Mouse (Mus musculus): Measurements from ENCODE around the gene Eif3k. TPM values are rescaled to one million over a fixed set of nuclear protein-coding genes. Genes with fewer than 3 reads are reported as not detected.

The Eif3k gene
- total and polyA plus RNA-seq, 3 experiments, result 156 to 221 (median 177) TPM

GRCm38 (mm10) chr7:28938654-28939053 lies 43.0 kb downstream of the Eif3k start:
- H3K79me2 ChIP-seq (replicated peaks; ENCODE audit: control insufficient read depth, insufficient read depth, low read length), result peaks cover 11% of the 10 kb centered on the region
- WGBS, result 41% methylated on average over 4 of the region's 4 CpGs
- peaks cover 52% of the 10 kb centered on the region for H3K36me3 ChIP-seq (ENCODE audit: control insufficient read depth, insufficient read depth, low read length)
- H3K9ac ChIP-seq (ENCODE audit: low read depth, low read length), result peak overlapping the region; percentile 28; the same call in 1 of the 2 replicates
- intact Hi-C loops (cut with DNase I), result loop anchor here (5.0 kb wide), 1 partner anchor 34 kb away; no protein-coding TSS in a partner anchor
- H3K27me3 ChIP-seq (ENCODE audit: control insufficient read depth, insufficient read depth, low read length), result no peaks in the 10 kb centered on the region
- peak overlapping the region; percentile 82 for H3K27ac ChIP-seq
- TF ChIP-seq POLR2A (IDR thresholded peaks at IDR 0.05; ENCODE audit: insufficient read depth, low read depth, low read length) (no peak), CTCF (IDR thresholded peaks at IDR 0.05) (peak; percentile 65), EP300 (IDR thresholded peaks at IDR 0.05; ENCODE audit: insufficient read depth, low read depth, low read length) (peak; percentile 46; the same call in 1 of the 2 replicates)
- H3K4me3 ChIP-seq, result no peak overlapping the region
- peaks cover 56% of the 10 kb centered on the region for H3K4me1 ChIP-seq (ENCODE audit: control insufficient read depth, insufficient read depth, low read length)
- DNase-seq, result no peak

GRCm38 (mm10) chr7:28936787-28937186 lies 44.9 kb downstream of the Eif3k start:
- intact Hi-C loops (cut with DNase I), result loop anchor here (5.0 kb wide), 1 partner anchor 36 kb away; no protein-coding TSS in a partner anchor
- H3K27me3 ChIP-seq (ENCODE audit: control insufficient read depth, insufficient read depth, low read length), result no peaks in the 10 kb centered on the region
- peaks cover 40% of the 10 kb centered on the region for H3K36me3 ChIP-seq (ENCODE audit: control insufficient read depth, insufficient read depth, low read length)
- H3K79me2 ChIP-seq (replicated peaks; ENCODE audit: control insufficient read depth, insufficient read depth, low read length), result peaks cover 11% of the 10 kb centered on the region
- 35% methylated on average over 4 of the region's 4 CpGs for WGBS
- peaks cover 53% of the 10 kb centered on the region for H3K4me1 ChIP-seq (ENCODE audit: control insufficient read depth, insufficient read depth, low read length)
- H3K27ac ChIP-seq, result peak overlapping the region; percentile 82
- no peak overlapping the region for H3K4me3 ChIP-seq
- DNase-seq, result peak in 1 of 2 experiments; percentile 53
- peak; percentile 67; the same call in 1 of the 2 replicates for TF ChIP-seq EP300 (IDR thresholded peaks at IDR 0.05; ENCODE audit: insufficient read depth, low read depth, low read length)
- TF ChIP-seq POLR2A (IDR thresholded peaks at IDR 0.05; ENCODE audit: insufficient read depth, low read depth, low read length), result no peak
- H3K9ac ChIP-seq (ENCODE audit: low read depth, low read length), result peak overlapping the region; percentile 40; the same call in 1 of the 2 replicates

GRCm38 (mm10) chr7:28933825-28934224 lies 47.8 kb downstream of the Eif3k start:
- H3K27ac ChIP-seq, result no peak overlapping the region
- H3K27me3 ChIP-seq (ENCODE audit: control insufficient read depth, insufficient read depth, low read length), result no peaks in the 10 kb centered on the region
- no peak overlapping the region for H3K4me3 ChIP-seq
- WGBS, result 76% methylated on average over 2 of the region's 2 CpGs
- H3K36me3 ChIP-seq (ENCODE audit: control insufficient read depth, insufficient read depth, low read length), result peaks cover 26% of the 10 kb centered on the region
- DNase-seq, result no peak
- H3K9ac ChIP-seq (ENCODE audit: low read depth, low read length), result no peak overlapping the region
- no peak for TF ChIP-seq CTCF (IDR thresholded peaks at IDR 0.05)
- TF ChIP-seq EP300 (IDR thresholded peaks at IDR 0.05; ENCODE audit: insufficient read depth, low read depth, low read length), result no peak
- no peak for TF ChIP-seq POLR2A (IDR thresholded peaks at IDR 0.05; ENCODE audit: insufficient read depth, low read depth, low read length)
- peaks cover 50% of the 10 kb centered on the region for H3K4me1 ChIP-seq (ENCODE audit: control insufficient read depth, insufficient read depth, low read length)
- H3K79me2 ChIP-seq (replicated peaks; ENCODE audit: control insufficient read depth, insufficient read depth, low read length), result peaks cover 8% of the 10 kb centered on the region
- intact Hi-C loops (cut with DNase I), result no loop called here

GRCm38 (mm10) chr7:28932421-28933041 lies 49.1 kb downstream of the Eif3k start:
- Histone ChIP-seq H3K4me1 (ENCODE audit: control insufficient read depth, insufficient read depth, low read length) (peaks cover 48% of the 10 kb centered on the region), H3K9ac (ENCODE audit: low read depth, low read length) (no peak overlapping the region), H3K36me3 (ENCODE audit: control insufficient read depth, insufficient read depth, low read length) (peaks cover 20% of the 10 kb centered on the region), H3K4me3 (no peak overlapping the region), H3K79me2 (replicated peaks; ENCODE audit: control insufficient read depth, insufficient read depth, low read length) (peaks cover 8% of the 10 kb centered on the region), H3K27me3 (ENCODE audit: control insufficient read depth, insufficient read depth, low read length) (no peaks in the 10 kb centered on the region), H3K27ac (peak overlapping the region; percentile 38)
- TF ChIP-seq POLR2A (IDR thresholded peaks at IDR 0.05; ENCODE audit: insufficient read depth, low read depth, low read length), result no peak
- 0 out of 2 replicates have a peak, but pooled peaks have one; percentile 3 for TF ChIP-seq EP300 (IDR thresholded peaks at IDR 0.05; ENCODE audit: insufficient read depth, low read depth, low read length)
- intact Hi-C loops (cut with DNase I), result no loop called here
- WGBS, result 45% methylated on average over 6 of the region's 6 CpGs
- DNase-seq, result peak; percentile 53 to 64

GRCm38 (mm10) chr7:28931695-28932039 lies 50.0 kb downstream of the Eif3k start:
- peaks cover 13% of the 10 kb centered on the region for H3K36me3 ChIP-seq (ENCODE audit: control insufficient read depth, insufficient read depth, low read length)
- peaks cover 6% of the 10 kb centered on the region for H3K79me2 ChIP-seq (replicated peaks; ENCODE audit: control insufficient read depth, insufficient read depth, low read length)
- 74% methylated on average over 4 of the region's 4 CpGs for WGBS
- intact Hi-C loops (cut with DNase I), result no loop called here
- no peak overlapping the region for H3K4me3 ChIP-seq
- peak overlapping the region; percentile 40 for H3K27ac ChIP-seq
- no peaks in the 10 kb centered on the region for H3K27me3 ChIP-seq (ENCODE audit: control insufficient read depth, insufficient read depth, low read length)
- no peak for DNase-seq
- H3K9ac ChIP-seq (ENCODE audit: low read depth, low read length), result no peak overlapping the region
- TF ChIP-seq CTCF (IDR thresholded peaks at IDR 0.05) (no peak), EP300 (IDR thresholded peaks at IDR 0.05; ENCODE audit: insufficient read depth, low read depth, low read length) (no peak), POLR2A (IDR thresholded peaks at IDR 0.05; ENCODE audit: insufficient read depth, low read depth, low read length) (no peak)
- H3K4me1 ChIP-seq (ENCODE audit: control insufficient read depth, insufficient read depth, low read length), result peaks cover 39% of the 10 kb centered on the region

- 77% methylated on average over 7 of the region's 7 CpGs for WGBS
- Histone ChIP-seq H3K36me3 (ENCODE audit: control insufficient read depth, insufficient read depth, low read length) (peaks cover 13% of the 10 kb centered on the region), H3K9ac (ENCODE audit: low read depth, low read length) (no peak overlapping the region; the same call in 1 of the 2 replicates), H3K79me2 (replicated peaks; ENCODE audit: control insufficient read depth, insufficient read depth, low read length) (peaks cover 7% of the 10 kb centered on the region), H3K27ac (peak overlapping the region; percentile 40), H3K27me3 (ENCODE audit: control insufficient read depth, insufficient read depth, low read length) (no peaks in the 10 kb centered on the region), H3K4me3 (no peak overlapping the region), H3K4me1 (ENCODE audit: control insufficient read depth, insufficient read depth, low read length) (peaks cover 36% of the 10 kb centered on the region)
- intact Hi-C loops (cut with DNase I), result no loop called here
- no peak for TF ChIP-seq POLR2A (IDR thresholded peaks at IDR 0.05; ENCODE audit: insufficient read depth, low read depth, low read length)
- no peak for TF ChIP-seq EP300 (IDR thresholded peaks at IDR 0.05; ENCODE audit: insufficient read depth, low read depth, low read length)
- TF ChIP-seq CTCF (IDR thresholded peaks at IDR 0.05), result no peak
- no peak for DNase-seq
These were observed 50.5 kb downstream of the Eif3k start for GRCm38 (mm10) chr7:28931032-28931694.

Measured in heart, adult 2 months (tissue).